Mouse (Mus musculus) olfactory bulb, adult 2 months (tissue): Measurements from ENCODE around the gene Mafg. TPM values are rescaled to one million over a fixed set of nuclear protein-coding genes. Genes with fewer than 3 reads are reported as not detected.
A peak's percentile ranks its signal among the peaks of the same experiment; 100 is the strongest.

Experiments
- H3K27ac ChIP-seq: fragments of 200-500 bp; 2 replicates; pipeline ENCODE4 v1.5.1; 2012; ENCODE audit warnings: low read depth, low read length; ENCODE audit not compliant: insufficient read depth
- H3K4me1 ChIP-seq: fragments of 200-500 bp; 2 replicates; pipeline ENCODE4 v1.6.1; 2012; ENCODE audit warnings: low read length; ENCODE audit not compliant: control insufficient read depth, insufficient read depth
- H3K4me3 ChIP-seq: fragments of 200-500 bp; 2 replicates; pipeline ENCODE4 v1.5.1; 2012; ENCODE audit warnings: mild to moderate bottlenecking, low read depth, low read length, moderate library complexity; ENCODE audit not compliant: insufficient read depth
- CTCF ChIP-seq: fragments of 200-500 bp; IDR thresholded peaks from 2 replicates; pipeline ENCODE4 v1.5.1; 2012; ENCODE audit warnings: low read depth, mild to moderate bottlenecking, low read length, moderate library complexity; ENCODE audit not compliant: insufficient read depth
- POLR2A ChIP-seq: fragments of 200-500 bp; IDR thresholded peaks from 2 replicates; pipeline ENCODE4 v1.6.1; 2012; ENCODE audit warnings: mild to moderate bottlenecking, low read depth, low read length, moderate library complexity; ENCODE audit not compliant: insufficient read depth
- WGBS: fragments of 180-500 bp; shearing (Covaris S2); methylation state at CpG from one replicate; pipeline ENCODE4 v1.1.7; 2018; 5-methylcytosine and 5-hydroxymethylcytosine counted together
- polyA plus RNA-seq: library from polyadenylated mRNA; stranded (reverse); fragments of >200 nt; gene quantifications from 2 replicates; pipeline ENCODE4 v1.2.4, GENCODE M21; 2012; ENCODE audit warnings: low replicate concordance; ENCODE audit not compliant: missing spikeins, insufficient read depth, insufficient read length

The Mafg gene
- polyA plus RNA-seq, 1 experiment = not detected

GRCm38 (mm10) chr11:120663714-120664113 lies 30.3 kb upstream of the Mafg start:
- H3K27ac ChIP-seq = no peak overlapping the region
- no peak overlapping the region for H3K4me3 ChIP-seq
- TF ChIP-seq POLR2A (no peak), CTCF (no peak)
- peaks cover 23% of the 10 kb centered on the region for H3K4me1 ChIP-seq
- WGBS = 75% methylated on average over 5 of the region's 5 CpGs

- TF ChIP-seq CTCF (no peak), POLR2A (no peak)
- Histone ChIP-seq H3K27ac (no peak overlapping the region), H3K4me1 (peaks cover 26% of the 10 kb centered on the region), H3K4me3 (no peak overlapping the region)
- 42% methylated on average over 6 of the region's 6 CpGs for WGBS
Measured at GRCm38 (mm10) chr11:120662759-120663158, 29.4 kb upstream of the Mafg start.

- Histone ChIP-seq H3K27ac (no peak within 1 kb of the TSS), H3K4me1 (peaks cover 26% of the 10 kb centered on the region), H3K4me3 (peak within 1 kb of the TSS; percentile 40)
- under 1% methylated on average over 35 of the region's 35 CpGs for WGBS
- TF ChIP-seq CTCF (no peak), POLR2A (no peak)
Measured at GRCm38 (mm10) chr11:120661076-120661460, 27.7 kb upstream of the Mafg start, which contains the start of gene Notum. Gene Notum (minus strand): TSS chr11:120661175.

GRCm38 (mm10) chr11:120660301-120661075 lies 27.1 kb upstream of the Mafg start:
- Histone ChIP-seq H3K4me3 (peak overlapping the region; percentile 40), H3K4me1 (peaks cover 26% of the 10 kb centered on the region), H3K27ac (no peak overlapping the region)
- WGBS = under 1% methylated on average over 94 of the region's 95 CpGs
- TF ChIP-seq CTCF (no peak), POLR2A (no peak)

- WGBS = 2% methylated on average over 50 of the region's 50 CpGs
- H3K4me3 ChIP-seq = peak overlapping the region; percentile 40
- TF ChIP-seq POLR2A = no peak
- no peak for TF ChIP-seq CTCF
- H3K27ac ChIP-seq = no peak overlapping the region
- H3K4me1 ChIP-seq = peaks cover 26% of the 10 kb centered on the region
Measured at GRCm38 (mm10) chr11:120659509-120660300, 26.3 kb upstream of the Mafg start.

GRCm38 (mm10) chr11:120658876-120659410 lies 25.5 kb upstream of the Mafg start:
- no peak for TF ChIP-seq POLR2A
- peak; percentile 77 for TF ChIP-seq CTCF
- 2% methylated on average over 24 of the region's 24 CpGs for WGBS
- H3K4me3 ChIP-seq = peak overlapping the region; percentile 16

GRCm38 (mm10) chr11:120657301-120657700 lies 23.9 kb upstream of the Mafg start:
- 89% methylated on average over 4 of the region's 4 CpGs for WGBS
- Histone ChIP-seq H3K4me3 (no peak overlapping the region), H3K27ac (no peak overlapping the region), H3K4me1 (peaks cover 26% of the 10 kb centered on the region)
- no peak for TF ChIP-seq CTCF
- no peak for TF ChIP-seq POLR2A

More at GRCm38 (mm10) chr11:120658876-120659410, 25.5 kb upstream of the Mafg start:
- peaks cover 26% of the 10 kb centered on the region for H3K4me1 ChIP-seq
- no peak overlapping the region for H3K27ac ChIP-seq

- Histone ChIP-seq H3K4me1 (peaks cover 12% of the 10 kb centered on the region), H3K27ac (no peak overlapping the region), H3K4me3 (no peak overlapping the region)
- TF ChIP-seq CTCF = no peak
- TF ChIP-seq POLR2A = no peak
- 85% methylated on average over 3 of the region's 3 CpGs for WGBS
Measured at GRCm38 (mm10) chr11:120654741-120655140, 21.3 kb upstream of the Mafg start.

GRCm38 (mm10) chr11:120651872-120652271 lies 18.5 kb upstream of the Mafg start:
- TF ChIP-seq CTCF = no peak
- TF ChIP-seq POLR2A = no peak
- WGBS = 66% methylated on average over 3 of the region's 3 CpGs
- Histone ChIP-seq H3K27ac (no peak overlapping the region), H3K4me3 (no peak overlapping the region), H3K4me1 (peaks cover 11% of the 10 kb centered on the region)

GRCm38 (mm10) chr11:120648001-120648476 lies 14.6 kb upstream of the Mafg start, which contains the start of gene Myadml2:
Gene Myadml2 (minus strand): TSS chr11:120648158.
- peak within 1 kb of the TSS; percentile 75 for H3K4me3 ChIP-seq
- H3K27ac ChIP-seq = peak within 1 kb of the TSS; percentile 97
- TF ChIP-seq POLR2A (peak; percentile 64), CTCF (no peak)
- 5% methylated on average over 13 of the region's 13 CpGs for WGBS
- peaks cover 23% of the 10 kb centered on the region for H3K4me1 ChIP-seq
